In the genomic region with DNA sequence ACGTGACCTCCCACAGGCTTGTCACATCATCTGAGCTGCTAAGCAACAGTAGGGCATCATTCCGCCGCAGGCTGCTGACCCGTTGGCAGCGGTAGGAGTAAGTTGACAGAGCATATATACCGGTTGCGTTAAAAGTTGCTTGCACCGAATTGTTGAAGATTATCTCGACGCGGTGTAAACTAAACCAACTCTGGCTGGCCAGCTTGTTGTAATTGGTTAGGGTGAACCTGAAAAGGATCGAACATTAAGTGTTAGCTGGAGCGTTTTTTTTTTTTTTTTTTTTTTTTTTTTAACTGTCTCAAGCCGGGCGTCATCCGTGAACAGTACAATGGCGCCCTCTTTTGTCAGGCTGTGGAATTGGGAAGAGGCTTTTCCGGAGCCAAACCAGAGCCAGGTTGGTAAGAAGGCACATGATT, we compare ENCODE assay signal across 8 mouse cellular contexts. TPM values are rescaled to one million over a fixed set of nuclear protein-coding genes. Genes with fewer than 3 reads are reported as not detected.
A peak's percentile ranks its signal among the peaks of the same experiment; 100 is the strongest.
DNase-seq lines count a peak whose midpoint lies in the region; ATAC-seq and TF ChIP-seq lines count a peak whose summit lies in the region.

No protein-coding gene starts in this region.

- no peaks in the 10 kb centered on the region for H3K79me2 ChIP-seq in C2C12 (ENCODE audit: control insufficient read depth, insufficient read depth)
- no peaks in the 10 kb centered on the region for H3K79me2 ChIP-seq in myocyte (ENCODE audit: control insufficient read depth, insufficient read depth)

- no peak overlapping the region for H3K27ac ChIP-seq in embryonic fibroblast, embryonic 13.5 days (ENCODE audit: insufficient read depth, low read length)
- peak overlapping the region; percentile 87 for H3K27ac ChIP-seq in heart, embryonic 10.5 days
- H3K27ac ChIP-seq in kidney, embryonic 14.5 days (ENCODE audit: low read depth, low read length) = no peak overlapping the region
- no peak overlapping the region for H3K27ac ChIP-seq in stomach, embryonic 14.5 days (ENCODE audit: low read length)

- H3ac ChIP-seq in C2C12 (ENCODE audit: control insufficient read depth, insufficient read length, low read depth) (no peak overlapping the region), myocyte (ENCODE audit: control insufficient read depth, insufficient read length) (no peak overlapping the region)

- H3K79me3 ChIP-seq in C2C12 (ENCODE audit: low read depth) = no peaks in the 10 kb centered on the region

- ATAC-seq in kidney, embryonic 14.5 days (ENCODE audit: low FRiP score, low TSS enrichment) = peak; percentile 69
- peak; percentile 19; the same call in 1 of the 2 replicates for ATAC-seq in stomach, embryonic 14.5 days (ENCODE audit: insufficient number of reproducible peaks, insufficient read depth, low FRiP score, low read depth)

- peak overlapping the region; percentile 59 for H3K4me2 ChIP-seq in kidney, embryonic 14.5 days (replicated peaks; ENCODE audit: low read depth, low read length)
- peak overlapping the region; percentile 86 for H3K4me2 ChIP-seq in myocyte (ENCODE audit: low read depth)
- peak overlapping the region; percentile 61 for H3K4me2 ChIP-seq in stomach, embryonic 14.5 days (replicated peaks; ENCODE audit: low read depth, low read length)

- no peak overlapping the region for H3K4me3 ChIP-seq in C2C12 (ENCODE audit: insufficient read depth, poor library complexity, severe bottlenecking)
- peak overlapping the region; percentile 55 for H3K4me3 ChIP-seq in embryonic fibroblast, embryonic 13.5 days (ENCODE audit: insufficient read depth, low read length)
- peak overlapping the region; percentile 59 for H3K4me3 ChIP-seq in heart, embryonic 10.5 days
- H3K4me3 ChIP-seq in kidney, embryonic 14.5 days (ENCODE audit: low read length) = peak overlapping the region; percentile 41
- no peak overlapping the region for H3K4me3 ChIP-seq in myocyte
- H3K4me3 ChIP-seq in stomach, embryonic 14.5 days (ENCODE audit: low read depth, low read length) = peak overlapping the region; percentile 33

- no peaks in the 10 kb centered on the region for H3K27me3 ChIP-seq in C2C12 (ENCODE audit: control insufficient read depth, insufficient read depth, insufficient read length)
- H3K27me3 ChIP-seq in heart, embryonic 10.5 days (ENCODE audit: insufficient read depth, poor library complexity, severe bottlenecking) = no peaks in the 10 kb centered on the region
- H3K27me3 ChIP-seq in kidney, embryonic 14.5 days (ENCODE audit: control insufficient read depth, insufficient read depth, low read length) = no peaks in the 10 kb centered on the region
- no peaks in the 10 kb centered on the region for H3K27me3 ChIP-seq in myocyte (ENCODE audit: control insufficient read depth, insufficient read depth, insufficient read length)
- H3K27me3 ChIP-seq in stomach, embryonic 14.5 days (ENCODE audit: control insufficient read depth, insufficient read depth, low read length) = no peaks in the 10 kb centered on the region

- DNase-seq in brain, adult 2 months (ENCODE audit: low read depth, low spot score) = peak; percentile 78
- peak; percentile 83 for DNase-seq in heart, embryonic 10.5 days (ENCODE audit: low spot score)
- peak; percentile 76 for DNase-seq in liver

- no peaks in the 10 kb centered on the region for H3K36me3 ChIP-seq in C2C12 (ENCODE audit: control insufficient read depth, insufficient read depth)
- no peaks in the 10 kb centered on the region for H3K36me3 ChIP-seq in heart, embryonic 10.5 days
- H3K36me3 ChIP-seq in kidney, embryonic 14.5 days (ENCODE audit: control insufficient read depth, insufficient read depth, low read length) = no peaks in the 10 kb centered on the region
- no peaks in the 10 kb centered on the region for H3K36me3 ChIP-seq in myocyte (ENCODE audit: control insufficient read depth, insufficient read depth)
- no peaks in the 10 kb centered on the region for H3K36me3 ChIP-seq in stomach, embryonic 14.5 days (ENCODE audit: control insufficient read depth, insufficient read depth, low read length)

- WGBS in heart, embryonic 10.5 days = 1% methylated on average over 18 of the region's 18 CpGs
- 1% methylated on average over 18 of the region's 18 CpGs for WGBS in kidney, embryonic 14.5 days
- 1% methylated on average over 18 of the region's 18 CpGs for WGBS in stomach, embryonic 14.5 days

- no peaks in the 10 kb centered on the region for H3K4me1 ChIP-seq in embryonic fibroblast, embryonic 13.5 days (ENCODE audit: control insufficient read depth, insufficient read depth, low read length)
- H3K4me1 ChIP-seq in heart, embryonic 10.5 days = peaks cover 20% of the 10 kb centered on the region
- H3K4me1 ChIP-seq in kidney, embryonic 14.5 days (ENCODE audit: control insufficient read depth, insufficient read depth, low read length) = 0 out of 2 replicates have a peak, but pooled peaks cover 5% of the 10 kb centered on the region
- peaks cover 5% of the 10 kb centered on the region; the same call in 1 of the 2 replicates for H3K4me1 ChIP-seq in stomach, embryonic 14.5 days (ENCODE audit: control insufficient read depth, insufficient read depth, low read length)

- peak; percentile 48 for TF ChIP-seq CTCF in C2C12 (IDR thresholded peaks at IDR 0.05; ENCODE audit: control insufficient read depth, insufficient read depth, insufficient read length)
- 0 out of 2 replicates have a peak, but pooled peaks have one; percentile 43 for TF ChIP-seq CTCF in embryonic fibroblast, embryonic 13.5 days (IDR thresholded peaks at IDR 0.05; ENCODE audit: borderline replicate concordance, insufficient read depth, low read length)

- H3K9me3 ChIP-seq in heart, embryonic 10.5 days = no peaks in the 10 kb centered on the region
- H3K9me3 ChIP-seq in kidney, embryonic 14.5 days (ENCODE audit: control insufficient read depth, low read length) = no peaks in the 10 kb centered on the region
- H3K9me3 ChIP-seq in stomach, embryonic 14.5 days (ENCODE audit: control insufficient read depth, low read depth, low read length) = no peaks in the 10 kb centered on the region

- TF ChIP-seq POLR2A in embryonic fibroblast, embryonic 13.5 days (IDR thresholded peaks at IDR 0.05; ENCODE audit: low read depth, low read length) = no peak
- TF ChIP-seq POLR2A in myocyte (IDR thresholded peaks at IDR 0.05; ENCODE audit: insufficient read length, low read depth) = no peak

- peak overlapping the region; percentile 18; the same call in 1 of the 2 replicates for H3K9ac ChIP-seq in kidney, embryonic 14.5 days (ENCODE audit: low read depth, low read length)
- no peak overlapping the region for H3K9ac ChIP-seq in stomach, embryonic 14.5 days (replicated peaks; ENCODE audit: low read depth, low read length)

TF ChIP-seq in C2C12, 6 proteins besides CTCF, POLR2A, EP300 and RAD21:
- TF ChIP-seq MYOG (IDR thresholded peaks at IDR 0.05; ENCODE audit: control insufficient read depth, extremely low read depth, insufficient read length) = no peak
- TF ChIP-seq USF1 (IDR thresholded peaks at IDR 0.05; ENCODE audit: low read depth) = no peak
- TF ChIP-seq FOSL1 (IDR thresholded peaks at IDR 0.05; ENCODE audit: insufficient read depth, low read length, poor library complexity, severe bottlenecking) = no peak
- no peak for TF ChIP-seq MYOD1 (IDR thresholded peaks at IDR 0.05; ENCODE audit: control insufficient read depth, insufficient read length, low read depth)
- no peak for TF ChIP-seq CEBPB (IDR thresholded peaks at IDR 0.05; ENCODE audit: low read depth)
- TF ChIP-seq MAX (IDR thresholded peaks at IDR 0.05) = no peak

TF ChIP-seq in myocyte, 11 proteins besides CTCF, POLR2A, EP300 and RAD21:
- TF ChIP-seq MYOG (IDR thresholded peaks at IDR 0.05; ENCODE audit: control insufficient read depth in 1 of 3, insufficient read depth in 1 of 3, insufficient read length in 2 of 3, low read depth in 2 of 3) = no peak
- no peak for TF ChIP-seq TCF12 (IDR thresholded peaks at IDR 0.05; ENCODE audit: insufficient read depth, poor library complexity, severe bottlenecking)
- TF ChIP-seq POLR2AphosphoS2 (IDR thresholded peaks at IDR 0.05; ENCODE audit: insufficient read length, low read depth) = no peak
- TF ChIP-seq E2F4 (IDR thresholded peaks at IDR 0.05; ENCODE audit: insufficient read depth) = no peak
- no peak for TF ChIP-seq TCF3 (IDR thresholded peaks at IDR 0.05; ENCODE audit: insufficient read length, low read depth)
- no peak for TF ChIP-seq USF1 (IDR thresholded peaks at IDR 0.05; ENCODE audit: low read depth)
- TF ChIP-seq SRF (IDR thresholded peaks at IDR 0.05; ENCODE audit: control insufficient read depth, insufficient read length, low read depth) = no peak
- TF ChIP-seq REST (IDR thresholded peaks at IDR 0.05; ENCODE audit: insufficient read depth, insufficient read length) = no peak
- TF ChIP-seq CEBPB (IDR thresholded peaks at IDR 0.05; ENCODE audit: insufficient read depth, poor library complexity, severe bottlenecking) = no peak
- TF ChIP-seq MAX (IDR thresholded peaks at IDR 0.05; ENCODE audit: low read depth) = no peak
- TF ChIP-seq MYOD1 (IDR thresholded peaks at IDR 0.05; ENCODE audit: control insufficient read depth in 1 of 3, insufficient read length in 2 of 3, low read depth in 2 of 3) = no peak

RNA-seq across cellular contexts. Expression of gene Atp6ap1l, which starts 18.6 kb away (rescaled TPM):
- not detected for polyA plus RNA-seq in C2C12 (2012; fragmentation: generic; extraction: Trizol)
- polyA plus RNA-seq in embryonic fibroblast, embryonic 13.5 days (2011; ENCODE audit: insufficient read length, low read depth, missing spikeins) = not detected in 2 replicates
- 0.39 TPM in 1 of 2 replicates, not detected in the other for polyA plus RNA-seq in heart, embryonic 10.5 days (2016; fragmentation: Nextera tagmentation; extraction: Ambion mirVana)
- not detected in 2 replicates for polyA plus RNA-seq in kidney, embryonic 14.5 days (2014; fragmentation: Nextera tagmentation; extraction: Ambion mirVana)
- not detected for polyA plus RNA-seq in myocyte (2012; fragmentation: generic; extraction: Trizol)
- not detected in 2 replicates for polyA plus RNA-seq in stomach, embryonic 14.5 days (2014; fragmentation: Nextera tagmentation; extraction: Ambion mirVana)

RNA-seq across cellular contexts. Expression of gene Rps23, which starts 36.2 kb away (rescaled TPM):
- polyA plus RNA-seq in C2C12 (2012; fragmentation: generic; extraction: Trizol) (1,862 TPM), myocyte (2012; fragmentation: generic; extraction: Trizol) (1,782 TPM)
- polyA plus RNA-seq in embryonic fibroblast, embryonic 13.5 days (2011; ENCODE audit: insufficient read length, low read depth, missing spikeins) = 567 and 574 TPM in 2 replicates
- polyA plus RNA-seq in heart, embryonic 10.5 days (2016; fragmentation: Nextera tagmentation; extraction: Ambion mirVana) = 139 and 171 TPM in 2 replicates
- 314 and 409 TPM in 2 replicates for polyA plus RNA-seq in kidney, embryonic 14.5 days (2014; fragmentation: Nextera tagmentation; extraction: Ambion mirVana)
- polyA plus RNA-seq in stomach, embryonic 14.5 days (2014; fragmentation: Nextera tagmentation; extraction: Ambion mirVana) = 347 and 350 TPM in 2 replicates

Comparison
In these comparisons a context has a peak if more than half of its experiments do, and no peak if none do; other contexts are left out.
1. H3K4me3 ChIP-seq: peak in embryonic fibroblast, embryonic 13.5 days (single experiment), heart, embryonic 10.5 days (single experiment), kidney, embryonic 14.5 days (single experiment) and stomach, embryonic 14.5 days (single experiment); none in C2C12 (single experiment) and myocyte (single experiment).
2. Peak in every context shown above with its lines, with median percentiles within 50 percentile points of each other: DNase-seq and H3K4me2 ChIP-seq.